Mouse (Mus musculus): Measurements from ENCODE around the gene Hoxb5.

Hoxb5 gene

DNA sequence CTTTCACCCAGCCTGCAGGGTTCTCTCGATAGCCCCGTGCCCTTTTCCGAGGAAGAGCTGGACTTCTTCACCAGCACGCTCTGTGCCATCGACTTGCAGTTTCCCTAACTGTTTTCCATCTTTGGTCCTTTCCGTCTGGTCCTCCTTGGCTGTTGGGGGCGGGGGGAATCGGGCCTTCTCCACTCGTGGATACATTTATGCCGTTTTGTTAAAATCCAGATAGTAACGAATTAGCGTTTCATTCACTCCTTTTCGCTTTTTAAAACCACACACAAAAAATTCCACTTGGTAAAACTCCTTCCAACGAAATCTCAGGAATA lies 50.3 kb downstream of the Hoxb5 start:
- DNase-seq (ENCODE audit: low read depth), result no peak

DNA sequence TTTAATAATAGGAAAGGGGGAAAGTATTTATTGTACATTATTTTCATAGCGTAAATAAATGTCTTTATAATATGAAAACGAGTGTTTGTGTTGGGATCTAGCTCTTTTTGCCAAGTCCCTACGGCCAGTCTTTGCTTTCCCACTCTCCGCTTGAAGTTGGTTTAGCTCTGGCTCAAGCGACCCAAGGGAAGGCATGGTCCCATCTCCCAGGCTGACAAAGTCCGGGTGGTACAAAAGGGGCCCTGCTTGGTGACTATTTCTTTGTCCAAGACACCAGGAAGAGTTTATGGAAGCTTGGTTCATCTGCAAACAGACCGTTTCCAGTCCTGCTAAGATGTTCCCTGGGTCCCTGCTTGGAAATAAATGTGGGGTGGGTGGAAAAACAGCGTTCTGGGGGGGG lies 50.8 kb downstream of the Hoxb5 start:
- DNase-seq (ENCODE audit: low read depth), result no peak

DNA sequence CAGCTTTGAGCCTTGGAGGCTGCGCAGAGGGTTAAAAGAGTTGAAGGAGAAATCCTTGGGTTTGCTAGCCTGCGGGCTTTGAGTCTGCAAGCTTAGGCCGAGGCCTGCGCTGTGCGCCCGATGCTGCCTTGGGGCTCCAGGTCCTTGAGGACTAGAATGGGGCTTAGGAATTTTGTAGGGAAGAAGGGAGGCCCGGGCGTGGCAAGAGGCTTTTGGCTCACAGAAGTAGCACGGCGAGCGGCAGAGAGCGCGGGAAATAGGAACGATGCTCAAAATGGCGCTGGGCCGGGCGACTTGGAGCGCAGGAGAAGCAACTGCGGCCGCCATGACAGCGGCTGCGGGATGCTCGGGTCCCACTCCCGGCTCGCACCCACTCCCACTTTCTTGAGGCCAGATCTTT lies 51.2 kb downstream of the Hoxb5 start:
- no peak for DNase-seq (ENCODE audit: low read depth)

DNA sequence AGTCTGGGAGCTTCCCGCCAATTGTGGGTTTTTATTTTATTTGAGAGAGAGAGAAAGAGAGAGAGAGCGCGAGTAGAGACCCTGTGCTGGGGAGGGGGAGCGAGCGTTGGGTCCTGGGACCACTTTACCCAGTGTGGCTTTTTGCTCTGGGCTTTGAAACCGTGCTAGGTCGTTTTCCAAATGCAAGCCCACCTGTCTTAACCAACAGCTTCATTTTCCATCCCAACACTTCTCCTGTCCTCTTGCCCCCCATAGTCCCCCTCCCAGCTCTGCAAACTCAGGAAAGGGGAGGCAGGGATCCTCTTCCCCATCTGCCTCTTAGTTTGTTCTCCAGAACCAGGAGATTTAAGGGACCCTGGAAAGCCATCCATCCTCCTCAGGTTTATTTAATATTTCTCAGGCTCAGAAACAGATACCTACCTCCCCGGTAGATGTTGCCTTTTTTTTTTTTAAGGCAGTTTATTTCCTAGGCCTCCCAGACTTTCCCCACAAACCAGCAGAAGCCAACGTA lies 51.7 kb downstream of the Hoxb5 start:
- no peak for DNase-seq (ENCODE audit: low read depth)
